Mouse (Mus musculus) adrenal gland, postnatal 4 days (tissue): ENCODE results near the gene Odf3. TPM values are rescaled to one million over a fixed set of nuclear protein-coding genes. Genes with fewer than 3 reads are reported as not detected.
"Not testable (repeated sequence)": the region's sequence is repeated elsewhere in the genome, so short reads cannot be mapped to it uniquely, and the experiment has no call there.

Source experiments
- DNase-seq, 2 experiments: peaks; one replicate each; pipeline ENCODE4 v3.0.0; 2021 to 2022; ENCODE audit warnings: low spot score in 2 of 2, mixed read lengths in 2 of 2
- total RNA-seq, 2 experiments: library from RNA; stranded (reverse); gene quantifications; 2 replicates each; pipeline ENCODE4 v1.2.3; 2021

The Odf3 gene
- total RNA-seq, 2 experiments from 2014 or later, result 0.40 to 0.76 TPM

GRCm38 (mm10) chr7:140880865-140881515 lies 33.4 kb downstream of the Odf3 start:
- no peak for DNase-seq

GRCm38 (mm10) chr7:140881696-140882468 lies 34.3 kb downstream of the Odf3 start, which contains the start of the genes Psmd13 and Sirt3:
Psmd13 (plus strand) TSS chr7:140881968.
Sirt3 (minus strand) TSS chr7:140882309.
- peak; percentile 88 to 89 for DNase-seq

GRCm38 (mm10) chr7:140882469-140882803 lies 34.8 kb downstream of the Odf3 start:
- no peak for DNase-seq

- not testable (repeated sequence) for DNase-seq
Observed at GRCm38 (mm10) chr7:140890636-140891035, 43.0 kb downstream of the Odf3 start.

GRCm38 (mm10) chr7:140894031-140894430 lies 46.4 kb downstream of the Odf3 start:
- DNase-seq, result no peak

- no peak for DNase-seq
Observed at GRCm38 (mm10) chr7:140894611-140895010, 47.0 kb downstream of the Odf3 start.

GRCm38 (mm10) chr7:140897863-140898262 lies 50.3 kb downstream of the Odf3 start:
- DNase-seq, result no peak

GRCm38 (mm10) chr7:140899121-140899520 lies 51.5 kb downstream of the Odf3 start:
- no peak for DNase-seq

- no peak for DNase-seq
Observed at GRCm38 (mm10) chr7:140900220-140900619, 52.6 kb downstream of the Odf3 start, which contains the start of gene Cox8b. Cox8b (minus strand) TSS chr7:140900446.

Other genes with a start within 250 kb of the Odf3 start
- not detected for gene Olfr46, start 246.5 kb upstream of the Odf3 start, total RNA-seq
- gene Olfr61, start 218.8 kb upstream of the Odf3 start, total RNA-seq, result not detected
- not detected for gene Olfr53, start 201.4 kb upstream of the Odf3 start, total RNA-seq
- not detected for gene Olfr539, start 187.9 kb upstream of the Odf3 start, total RNA-seq
- gene Olfr45, start 165.9 kb upstream of the Odf3 start, total RNA-seq, result not detected
- gene Olfr541, start 150.5 kb upstream of the Odf3 start, total RNA-seq, result not detected
- 100 to 1,000 TPM in 1 of 2 experiments, 1 to 10 TPM in 1; 4.1 to 138 TPM for gene Cyp2e1, start 84.1 kb upstream of the Odf3 start, total RNA-seq
- gene Syce1, start 60.0 kb upstream of the Odf3 start, total RNA-seq, result under 1 TPM in 1 of 2 experiments, not detected in 1; 0.42 TPM
- gene Zfp941, start 25.6 kb upstream of the Odf3 start, total RNA-seq, result 1 to 10 TPM; 5.1 to 5.4 TPM
- gene Urah, start 12.8 kb upstream of the Odf3 start, total RNA-seq, result 10 to 100 TPM in 1 of 2 experiments, under 1 TPM in 1; 0.70 to 17.0 TPM
- gene Scgb1c1, start 2.3 kb upstream of the Odf3 start, total RNA-seq, result not detected
- 1 to 10 TPM in 1 of 2 experiments, not detected in 1; 1.2 TPM for gene Gm45785, start 8.5 kb downstream of the Odf3 start, total RNA-seq
- gene Ric8a, start 9.2 kb downstream of the Odf3 start, total RNA-seq, result 10 to 100 TPM; 64.3 to 69.0 TPM
- 10 to 100 TPM; 40.2 to 42.9 TPM for gene Bet1l, start 9.8 kb downstream of the Odf3 start, total RNA-seq
- gene Psmd13, start 34.2 kb downstream of the Odf3 start, total RNA-seq, result 100 to 1,000 TPM; 123 to 133 TPM
- gene Sirt3, start 34.5 kb downstream of the Odf3 start, total RNA-seq, result 10 to 100 TPM; 34.7 to 41.8 TPM
- 100 to 1,000 TPM; 183 to 297 TPM for gene Cox8b, start 52.6 kb downstream of the Odf3 start, total RNA-seq
- gene Nlrp6, start 73.1 kb downstream of the Odf3 start, total RNA-seq, result 1 to 10 TPM; 2.1 to 4.9 TPM
- 10 to 100 TPM; 41.5 to 44.5 TPM for gene Pgghg, start 93.6 kb downstream of the Odf3 start, total RNA-seq
- gene Ifitm5, start 102.5 kb downstream of the Odf3 start, total RNA-seq, result 1 to 10 TPM; 2.6 to 2.8 TPM
- not detected for gene Gm45717, start 108.1 kb downstream of the Odf3 start, total RNA-seq
- gene Ifitm2, start 108.2 kb downstream of the Odf3 start, total RNA-seq, result 100 to 1,000 TPM; 508 to 623 TPM
- 10 to 100 TPM in 1 of 2 experiments, 1 to 10 TPM in 1; 8.0 to 13.7 TPM for gene Ifitm1, start 119.4 kb downstream of the Odf3 start, total RNA-seq
- 100 to 1,000 TPM; 109 to 115 TPM for gene Ifitm3, start 163.0 kb downstream of the Odf3 start, total RNA-seq
- 1 to 10 TPM; 2.1 to 4.5 TPM for gene Ifitm6, start 170.1 kb downstream of the Odf3 start, total RNA-seq
- gene Gm17387, start 181.3 kb downstream of the Odf3 start, total RNA-seq, result not detected
- 10 to 100 TPM in 1 of 2 experiments, 1 to 10 TPM in 1; 7.0 to 11.3 TPM for gene B4galnt4, start 213.3 kb downstream of the Odf3 start, total RNA-seq
- gene Pkp3, start 230.4 kb downstream of the Odf3 start, total RNA-seq, result 1 to 10 TPM; 1.6 to 2.2 TPM